Comparison of ENCODE assay signal across 8 mouse cellular contexts in the genomic region with DNA sequence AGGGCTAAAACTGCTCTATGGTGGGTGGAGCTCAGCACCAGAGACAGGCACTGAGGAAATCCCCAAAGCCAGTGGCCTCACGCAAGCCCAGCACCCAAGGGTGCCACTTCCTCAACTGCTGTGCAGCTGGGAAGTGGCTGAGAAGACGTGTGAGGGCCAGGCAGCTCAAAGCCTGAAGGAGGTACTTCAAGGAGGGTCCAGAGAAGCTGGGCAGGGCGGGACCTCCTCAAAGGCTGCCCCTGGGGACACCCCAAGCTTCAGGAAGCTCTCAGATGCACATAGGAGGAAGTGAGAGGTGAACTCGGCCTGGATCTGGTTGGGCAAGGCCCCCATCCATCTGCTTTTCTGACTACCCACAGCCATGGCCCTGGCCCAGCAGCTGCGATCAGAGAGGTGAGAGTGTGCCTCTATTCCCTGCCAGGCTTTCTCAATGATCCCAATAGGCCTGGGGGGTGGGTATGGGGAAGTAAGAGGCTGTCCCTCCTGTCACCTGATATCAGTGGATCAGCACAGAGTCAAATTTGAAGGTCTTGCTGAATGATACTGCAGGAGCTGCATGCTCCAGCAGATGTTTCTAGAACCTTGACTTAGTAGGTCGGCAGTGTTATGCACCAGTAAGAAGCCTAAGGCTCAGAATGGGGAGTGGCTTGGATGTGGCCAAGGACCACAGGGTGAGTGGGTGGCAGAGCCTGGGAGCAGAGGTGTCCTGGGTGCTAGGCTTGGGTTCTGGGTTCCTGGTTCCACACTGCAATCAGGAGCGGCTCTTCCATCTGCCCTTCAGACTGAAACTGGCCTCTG. TPM values are rescaled to one million over a fixed set of nuclear protein-coding genes. Genes with fewer than 3 reads are reported as not detected.
DNase-seq lines count a peak whose midpoint lies in the region; ATAC-seq lines count a peak whose summit lies in the region.

Gene Ncf4 (plus strand): TSS at position 107 of the 798 bp plus-strand sequence.

- intact Hi-C loops in left cerebral cortex, postnatal 4 days (cut with DNase I): no loop called here

- ATAC-seq in intestine, embryonic 16.5 days: no peak
- ATAC-seq in intestine, embryonic 15.5 days: no peak

- WGBS in intestine, embryonic 16.5 days: 69% methylated on average over 7 of the region's 7 CpGs
- WGBS in intestine, embryonic 15.5 days: 65% methylated on average over 7 of the region's 7 CpGs

- peak within 1 kb of the TSS; percentile 57 for H3K27ac ChIP-seq in intestine, embryonic 16.5 days (ENCODE audit: low read length)
- no peak within 1 kb of the TSS; the same call in 1 of the 2 replicates for H3K27ac ChIP-seq in intestine, embryonic 15.5 days

- H3K9me3 ChIP-seq in intestine, embryonic 16.5 days (ENCODE audit: control insufficient read depth, low read length): no peaks in the 10 kb centered on the region
- no peaks in the 10 kb centered on the region for H3K9me3 ChIP-seq in intestine, embryonic 15.5 days

- no peak within 1 kb of the TSS for H3K4me3 ChIP-seq in intestine, embryonic 16.5 days (ENCODE audit: low read length)
- no peak within 1 kb of the TSS for H3K4me3 ChIP-seq in intestine, embryonic 15.5 days (replicated peaks)

- H3K27me3 ChIP-seq in intestine, embryonic 16.5 days (replicated peaks; ENCODE audit: control insufficient read depth, insufficient read depth, low read length): no peaks in the 10 kb centered on the region
- H3K27me3 ChIP-seq in intestine, embryonic 15.5 days (replicated peaks): peaks cover 7% of the 10 kb centered on the region

- no peaks in the 10 kb centered on the region for H3K36me3 ChIP-seq in intestine, embryonic 16.5 days (ENCODE audit: control insufficient read depth, insufficient read depth, low read length)
- H3K36me3 ChIP-seq in intestine, embryonic 15.5 days: no peaks in the 10 kb centered on the region

- no peak within 1 kb of the TSS for H3K4me2 ChIP-seq in intestine, embryonic 16.5 days (ENCODE audit: low read depth, low read length)
- no peak within 1 kb of the TSS for H3K4me2 ChIP-seq in intestine, embryonic 15.5 days (replicated peaks)

- H3K4me1 ChIP-seq in intestine, embryonic 16.5 days (ENCODE audit: control insufficient read depth, insufficient read depth, low read length): no peaks in the 10 kb centered on the region
- H3K4me1 ChIP-seq in intestine, embryonic 15.5 days (replicated peaks): 0 out of 2 replicates have a peak, but pooled peaks cover 5% of the 10 kb centered on the region

- H3K9ac ChIP-seq in intestine, embryonic 16.5 days (ENCODE audit: low read depth, low read length): 0 out of 2 replicates have a peak within 1 kb of the TSS, but pooled peaks have one; percentile 10
- H3K9ac ChIP-seq in intestine, embryonic 15.5 days: no peak within 1 kb of the TSS

- DNase-seq in heart, adult 8-10 months (ENCODE audit: low spot score): peak; percentile 24
- DNase-seq in lung, adult 18-20 months: peak; percentile 59 to 74
- DNase-seq in spleen, postnatal 36 days (ENCODE audit: low spot score in 2 of 2): peak; percentile 92 to 93
- DNase-seq in left cerebral cortex, postnatal 4 days: no peak
- DNase-seq in cerebellum, postnatal 36 days: no peak
- no peak for DNase-seq in left cerebral cortex, adult 18-20 months (ENCODE audit: low spot score in 2 of 2)

RNA-seq across cellular contexts. Expression of gene Ncf4, which starts in this region (rescaled TPM):
- 4.2 and 5.6 TPM in 2 replicates for polyA plus RNA-seq in intestine, embryonic 16.5 days (2015; fragmentation: Nextera tagmentation; extraction: Ambion mirVana)
- polyA plus RNA-seq in intestine, embryonic 15.5 days (2015; fragmentation: Nextera tagmentation; extraction: Ambion mirVana): 5.1 and 5.6 TPM in 2 replicates
- 1 to 10 TPM; 1.2 to 4.5 (median 1.6) TPM for total RNA-seq in heart, adult 8-10 months (2022)
- total RNA-seq in left cerebral cortex, postnatal 4 days (2021): 1 to 10 TPM in 1 of 2 experiments, under 1 TPM in 1; 0.81 to 1.5 TPM
- total RNA-seq in left cerebral cortex, adult 18-20 months (2021): 1 to 10 TPM in 1 of 2 experiments, under 1 TPM in 1; 0.95 to 1.5 TPM

Comparison
In these comparisons a context has a peak if more than half of its experiments do, and no peak if none do; other contexts are left out.
1. DNase-seq: peak in heart, adult 8-10 months (single experiment), lung, adult 18-20 months (2 of 2) and spleen, postnatal 36 days (2 of 2); none in left cerebral cortex, postnatal 4 days (single experiment), cerebellum, postnatal 36 days (0 of 2) and left cerebral cortex, adult 18-20 months (0 of 2).